Mouse (Mus musculus) bone marrow macrophage, adult 2 months (primary cell): ENCODE data around the gene Olfr703. TPM values are rescaled to one million over a fixed set of nuclear protein-coding genes. Genes with fewer than 3 reads are reported as not detected.

Source experiments
- H3K27ac ChIP-seq: 2 replicates; pipeline ENCODE4 v1.5.1; 2012; ENCODE audit warnings: low read depth, low read length; ENCODE audit not compliant: insufficient read depth
- H3K4me1 ChIP-seq: 2 replicates; pipeline ENCODE4 v1.6.1; 2012; ENCODE audit warnings: low read length; ENCODE audit not compliant: control insufficient read depth, insufficient read depth
- H3K4me3 ChIP-seq: 2 replicates; pipeline ENCODE4 v1.5.1; 2012; ENCODE audit warnings: mild to moderate bottlenecking, low read length, moderate library complexity; ENCODE audit not compliant: insufficient read depth
- CTCF ChIP-seq: IDR thresholded peaks from 2 replicates; pipeline ENCODE4 v1.5.1; 2012; ENCODE audit warnings: low read depth, mild to moderate bottlenecking, low read length, moderate library complexity
- POLR2A ChIP-seq: IDR thresholded peaks from 2 replicates; pipeline ENCODE4 v1.6.1; 2012; ENCODE audit warnings: mild to moderate bottlenecking, low read depth, low read length, borderline replicate concordance
- polyA plus RNA-seq: library from polyadenylated mRNA; stranded (reverse); fragments of >200 nt; gene quantifications from 2 replicates; pipeline ENCODE4 v1.2.4, GENCODE M21; 2012; ENCODE audit not compliant: missing spikeins, insufficient read depth, insufficient read length

The Olfr703 gene
- not detected in 2 replicates for polyA plus RNA-seq

DNA sequence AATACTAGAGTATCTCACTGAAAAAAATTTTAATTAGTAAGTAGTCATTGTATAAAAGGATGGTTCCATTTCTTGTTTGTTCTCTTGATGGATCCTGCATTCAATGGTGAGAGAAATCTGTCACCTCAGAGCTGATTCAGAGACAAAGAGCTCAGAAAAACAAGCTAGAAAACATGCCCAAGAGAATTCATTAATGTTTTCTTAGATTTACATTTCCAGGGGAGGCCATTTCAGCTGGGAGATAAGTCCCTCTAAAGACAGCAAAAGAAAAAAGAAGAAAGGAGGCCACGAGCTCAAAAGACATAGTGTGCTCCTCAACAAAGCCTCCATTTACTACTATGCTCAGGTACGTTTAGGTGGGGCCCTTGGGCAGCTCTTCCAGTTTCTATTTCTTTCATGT, at the start of gene Olfr703:
Gene Olfr703, plus strand, starts transcription at position 301 of the 400 bp plus-strand sequence.
- no peak within 1 kb of the TSS for H3K27ac ChIP-seq
- no peak for TF ChIP-seq CTCF
- no peak for TF ChIP-seq POLR2A
- no peak within 1 kb of the TSS for H3K4me3 ChIP-seq
- no peaks in the 10 kb centered on the region for H3K4me1 ChIP-seq

DNA sequence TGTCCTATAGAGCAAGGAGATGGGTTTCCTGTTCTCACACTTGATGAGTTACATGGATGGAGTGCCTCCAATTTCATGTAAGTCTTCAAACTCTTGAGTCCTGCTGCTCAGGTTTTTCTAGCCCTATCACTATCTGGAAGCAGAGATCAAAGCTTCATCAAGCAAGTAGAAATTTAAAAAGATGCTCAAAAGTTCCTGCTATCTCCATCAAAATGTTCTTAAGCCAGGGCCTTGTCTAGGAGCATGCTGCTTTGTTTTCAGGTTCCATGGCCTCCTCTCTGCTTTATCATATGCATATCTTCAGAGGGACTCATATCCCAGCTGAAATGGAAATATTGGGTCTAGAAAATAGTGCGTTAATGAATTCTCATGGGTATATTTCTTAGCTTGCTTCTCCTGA, 34.4 kb upstream of the Olfr703 start, which contains the start of gene Olfr700:
Gene Olfr700, minus strand, starts transcription at position 101 of the 400 bp plus-strand sequence.
- Histone ChIP-seq H3K27ac (no peak within 1 kb of the TSS), H3K4me1 (no peaks in the 10 kb centered on the region), H3K4me3 (no peak within 1 kb of the TSS)
- TF ChIP-seq POLR2A (no peak), CTCF (no peak)

DNA sequence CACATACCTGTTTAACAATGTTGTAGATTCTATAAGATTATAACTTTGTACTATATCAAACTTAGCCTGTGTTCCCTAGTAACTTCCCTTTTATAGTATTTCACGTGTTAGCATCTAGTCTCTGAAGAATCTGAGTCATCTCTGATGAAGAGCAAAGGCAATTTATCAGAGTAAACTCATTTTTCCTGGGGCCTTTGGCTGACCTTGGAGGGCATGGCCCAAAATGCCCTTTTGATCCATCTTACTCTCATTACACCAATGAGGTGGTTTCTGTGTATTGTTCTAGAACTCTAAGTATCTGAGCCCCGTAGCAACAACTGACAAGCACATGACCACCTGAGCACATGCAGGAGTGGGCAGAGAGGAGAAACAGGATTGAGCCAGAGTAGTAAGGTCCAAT, 29.3 kb upstream of the Olfr703 start, which contains the start of gene Olfr701:
Gene Olfr701, plus strand, starts transcription at position 301 of the 400 bp plus-strand sequence.
- peaks cover 2% of the 10 kb centered on the region for H3K4me1 ChIP-seq
- TF ChIP-seq POLR2A (no peak), CTCF (no peak)
- H3K4me3 ChIP-seq, result no peak within 1 kb of the TSS
- H3K27ac ChIP-seq, result no peak within 1 kb of the TSS

DNA sequence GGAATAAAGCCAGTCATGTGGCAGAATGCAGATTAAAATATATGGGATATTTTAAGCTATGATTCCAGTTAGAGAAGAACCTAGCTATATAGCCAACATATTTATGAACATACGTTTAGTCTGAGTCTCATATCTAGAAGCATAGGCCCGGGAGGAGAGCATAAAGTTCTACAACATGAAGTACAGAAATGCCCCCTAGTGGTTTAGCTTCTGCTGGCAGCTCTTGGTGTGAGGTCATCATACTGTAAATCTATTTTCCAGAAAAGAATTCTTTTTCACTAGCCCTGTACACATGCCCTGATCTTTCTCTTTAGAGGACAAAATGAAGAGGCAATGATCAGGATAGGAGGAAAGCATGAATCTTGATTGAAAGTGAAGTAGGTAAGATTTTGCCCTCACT, 27.4 kb upstream of the Olfr703 start:
- Histone ChIP-seq H3K4me3 (no peak overlapping the region), H3K4me1 (peaks cover 2% of the 10 kb centered on the region), H3K27ac (no peak overlapping the region)
- TF ChIP-seq POLR2A, result no peak
- no peak for TF ChIP-seq CTCF

DNA sequence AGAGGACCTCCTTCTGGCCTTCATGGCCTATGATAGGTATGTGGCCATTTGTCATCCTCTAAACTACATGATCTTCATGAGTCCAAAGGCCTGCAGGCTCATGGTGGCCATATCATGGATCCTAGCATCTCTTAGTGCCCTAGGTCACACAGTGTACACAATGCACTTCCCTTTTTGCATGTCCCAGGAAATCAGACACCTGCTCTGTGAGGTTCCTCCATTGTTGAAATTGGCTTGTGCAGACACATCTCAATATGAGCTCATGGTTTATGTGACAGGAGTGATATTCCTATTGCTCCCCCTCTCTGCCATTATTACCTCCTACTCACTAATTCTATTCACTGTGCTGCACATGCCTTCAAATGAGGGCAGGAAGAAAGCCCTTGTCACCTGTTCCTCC, 24.7 kb upstream of the Olfr703 start:
- no peak overlapping the region for H3K27ac ChIP-seq

DNA sequence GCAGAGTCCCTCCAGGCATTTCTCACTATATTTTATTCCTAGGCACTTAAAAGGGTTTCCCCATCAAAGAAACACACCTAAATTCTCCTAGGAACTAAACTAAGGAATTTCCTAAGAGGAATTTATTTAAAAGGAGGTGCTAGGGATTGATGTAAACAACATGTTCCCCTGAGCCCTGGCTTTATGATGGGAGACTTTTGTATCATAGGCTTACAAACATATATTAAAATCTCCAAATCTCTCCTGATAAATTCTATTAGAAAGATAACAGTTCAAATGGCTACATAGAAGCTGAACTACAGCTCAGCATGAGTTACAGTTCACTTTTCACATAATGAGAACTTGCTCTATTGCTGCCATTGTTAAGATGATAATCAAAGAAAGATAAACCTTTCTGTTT, 9.4 kb upstream of the Olfr703 start, which contains the start of gene Olfr702:
Gene Olfr702, minus strand, starts transcription at position 101 of the 400 bp plus-strand sequence.
- TF ChIP-seq CTCF (no peak), POLR2A (no peak)
- Histone ChIP-seq H3K4me3 (no peak within 1 kb of the TSS), H3K27ac (no peak within 1 kb of the TSS), H3K4me1 (no peaks in the 10 kb centered on the region)

More for the DNA sequence above, 24.7 kb upstream of the Olfr703 start:
- no peak for TF ChIP-seq CTCF
- TF ChIP-seq POLR2A, result no peak
- H3K4me3 ChIP-seq, result no peak overlapping the region
- peaks cover 2% of the 10 kb centered on the region for H3K4me1 ChIP-seq

DNA sequence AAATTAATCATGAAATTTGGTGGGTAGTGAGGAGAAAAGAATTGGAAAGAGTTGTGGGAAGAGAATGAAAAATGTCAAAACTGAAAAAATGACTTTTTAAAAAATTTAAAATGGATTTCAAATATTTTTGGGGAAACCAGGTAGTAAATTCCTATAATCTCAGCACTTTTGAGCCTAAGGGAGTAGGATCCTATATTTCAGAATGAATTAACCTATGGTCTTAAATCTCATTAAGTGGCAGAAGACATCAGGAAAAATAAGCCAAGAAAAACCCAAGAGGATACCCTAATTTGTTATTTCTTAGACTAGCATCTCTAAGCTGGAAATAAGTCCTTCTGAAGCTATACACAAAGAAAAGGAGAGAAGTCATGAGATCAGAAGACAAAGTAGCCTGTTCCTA, 19.7 kb downstream of the Olfr703 start, which contains the start of gene Olfr704:
Gene Olfr704, plus strand, starts transcription at position 301 of the 400 bp plus-strand sequence.
- H3K4me1 ChIP-seq, result no peaks in the 10 kb centered on the region
- H3K27ac ChIP-seq, result no peak within 1 kb of the TSS
- TF ChIP-seq CTCF (no peak), POLR2A (no peak)
- no peak within 1 kb of the TSS for H3K4me3 ChIP-seq

DNA sequence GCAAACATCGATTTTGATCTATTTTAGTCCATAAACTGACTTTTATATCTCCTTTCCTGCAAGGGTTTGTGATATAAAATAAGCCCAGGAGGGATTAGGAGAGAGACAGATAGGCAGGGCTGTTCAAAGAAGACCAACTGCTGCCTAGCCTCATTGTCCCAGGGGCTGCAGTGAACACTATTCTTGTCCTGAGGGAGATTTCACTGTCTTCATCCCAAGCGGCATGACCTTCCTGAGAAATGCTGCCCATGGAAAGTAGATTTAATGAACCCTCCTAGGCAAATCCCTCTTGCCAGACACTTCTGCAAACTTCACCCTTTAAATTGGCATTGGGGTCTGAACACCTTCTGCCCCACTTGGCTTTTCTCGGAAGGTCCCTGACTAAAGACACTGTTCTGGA, 33.6 kb downstream of the Olfr703 start, which contains the start of gene Olfr705:
Gene Olfr705, minus strand, starts transcription at position 101 of the 400 bp plus-strand sequence.
- Histone ChIP-seq H3K27ac (no peak within 1 kb of the TSS), H3K4me3 (no peak within 1 kb of the TSS), H3K4me1 (no peaks in the 10 kb centered on the region)
- no peak for TF ChIP-seq POLR2A
- TF ChIP-seq CTCF, result no peak

DNA sequence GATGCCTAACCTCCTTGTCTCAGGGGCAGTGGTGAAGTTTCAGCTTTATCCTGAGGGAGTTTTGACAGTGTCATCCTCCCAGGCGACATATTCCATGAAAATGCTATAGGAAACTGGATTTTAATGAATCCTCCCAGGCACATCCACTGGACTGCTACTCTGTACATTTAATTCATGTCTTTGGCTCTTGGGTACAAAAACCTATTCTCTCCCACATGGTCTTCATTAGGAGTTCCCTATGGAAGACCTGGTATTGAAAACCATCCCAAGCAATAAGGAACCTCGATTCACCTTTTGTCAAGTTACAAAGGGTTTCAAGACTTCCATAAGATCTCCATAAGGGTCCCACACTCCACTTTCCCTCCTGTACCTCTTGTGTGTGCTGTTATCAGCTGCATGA, 44.9 kb downstream of the Olfr703 start, which contains the start of gene Olfr706:
Gene Olfr706, minus strand, starts transcription at position 101 of the 400 bp plus-strand sequence.
- no peak within 1 kb of the TSS for H3K4me3 ChIP-seq
- TF ChIP-seq POLR2A, result no peak
- no peak for TF ChIP-seq CTCF

More for the DNA sequence above, 44.9 kb downstream of the Olfr703 start, which contains the start of gene Olfr706:
- H3K27ac ChIP-seq, result no peak within 1 kb of the TSS
- no peaks in the 10 kb centered on the region for H3K4me1 ChIP-seq

Other genes with a start within 250 kb of the Olfr703 start
- gene Olfr693, start 162.8 kb upstream of the Olfr703 start, polyA plus RNA-seq, result not detected in 2 replicates
- gene Olfr694, start 151.5 kb upstream of the Olfr703 start, polyA plus RNA-seq, result not detected in 2 replicates
- gene Olfr695, start 127.0 kb upstream of the Olfr703 start, polyA plus RNA-seq, result not detected in 2 replicates
- gene Olfr697, start 100.9 kb upstream of the Olfr703 start, polyA plus RNA-seq, result not detected in 2 replicates
- gene Olfr698, start 88.0 kb upstream of the Olfr703 start, polyA plus RNA-seq, result not detected in 2 replicates
- not detected in 2 replicates for gene Olfr699, start 50.2 kb upstream of the Olfr703 start, polyA plus RNA-seq
- not detected in 2 replicates for gene Olfr700, start 34.5 kb upstream of the Olfr703 start, polyA plus RNA-seq
- not detected in 2 replicates for gene Olfr701, start 29.2 kb upstream of the Olfr703 start, polyA plus RNA-seq
- not detected in 2 replicates for gene Olfr702, start 9.5 kb upstream of the Olfr703 start, polyA plus RNA-seq
- gene Olfr704, start 19.8 kb downstream of the Olfr703 start, polyA plus RNA-seq, result not detected in 2 replicates
- gene Olfr705, start 33.5 kb downstream of the Olfr703 start, polyA plus RNA-seq, result not detected in 2 replicates
- not detected in 2 replicates for gene Olfr706, start 44.8 kb downstream of the Olfr703 start, polyA plus RNA-seq
- not detected in 2 replicates for gene Olfr707, start 57.9 kb downstream of the Olfr703 start, polyA plus RNA-seq
- gene Olfr1532-ps1, start 64.6 kb downstream of the Olfr703 start, polyA plus RNA-seq, result not detected in 2 replicates
- 0.23 TPM in 1 of 2 replicates, not detected in the other for gene Olfr709-ps1, start 88.9 kb downstream of the Olfr703 start, polyA plus RNA-seq
- not detected in 2 replicates for gene Olfr710, start 105.0 kb downstream of the Olfr703 start, polyA plus RNA-seq
- not detected in 2 replicates for gene Olfr6, start 120.6 kb downstream of the Olfr703 start, polyA plus RNA-seq
- gene Olfr711, start 132.1 kb downstream of the Olfr703 start, polyA plus RNA-seq, result not detected in 2 replicates
- gene Olfr2, start 162.7 kb downstream of the Olfr703 start, polyA plus RNA-seq, result 0.13 TPM in 1 of 2 replicates, not detected in the other
- gene Olfr713, start 187.8 kb downstream of the Olfr703 start, polyA plus RNA-seq, result not detected in 2 replicates
- not detected in 2 replicates for gene Olfr714, start 227.6 kb downstream of the Olfr703 start, polyA plus RNA-seq
- gene Olfr17, start 249.9 kb downstream of the Olfr703 start, polyA plus RNA-seq, result not detected in 2 replicates